Mouse (Mus musculus) urinary bladder, adult 2 months (tissue): ENCODE measurements around the gene Gtf3c5. TPM values are rescaled to one million over a fixed set of nuclear protein-coding genes. Genes with fewer than 3 reads are reported as not detected.

Source experiments
- DNase-seq: peaks from one replicate; pipeline ENCODE4 v3.0.0; 2022; ENCODE audit warnings: low spot score
- polyA plus RNA-seq: library from polyadenylated mRNA; depleted of rRNA; stranded (reverse); fragments of >200 nt; gene quantifications from 2 replicates; pipeline ENCODE4 v1.2.3, GENCODE M21; 2012; rRNA removed

Gene Gtf3c5
- polyA plus RNA-seq: 21.3 and 21.7 TPM in 2 replicates

DNA sequence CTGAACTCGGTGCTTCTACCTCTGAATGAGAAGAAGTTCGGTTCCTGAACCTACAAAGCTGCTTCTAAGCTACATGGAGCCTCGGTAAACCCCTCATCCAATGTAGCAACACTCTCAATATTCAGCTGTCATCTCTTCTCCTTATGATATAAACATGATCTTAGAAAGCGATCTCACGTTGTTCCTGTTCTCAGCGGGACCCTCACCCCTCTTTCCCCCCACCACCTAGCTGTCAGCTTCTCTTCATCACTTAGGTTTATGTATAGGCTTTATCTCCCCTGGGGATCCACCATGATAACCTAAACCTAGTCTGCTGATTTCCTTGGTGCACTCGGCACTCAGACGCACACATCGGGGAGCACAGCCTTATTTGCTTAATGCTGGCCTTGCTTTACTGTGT is at the start of gene Gtf3c5:
TSS of gene Gtf3c5 (minus strand) at position 101 of the 400 bp plus-strand sequence.
- no peak for DNase-seq

DNA sequence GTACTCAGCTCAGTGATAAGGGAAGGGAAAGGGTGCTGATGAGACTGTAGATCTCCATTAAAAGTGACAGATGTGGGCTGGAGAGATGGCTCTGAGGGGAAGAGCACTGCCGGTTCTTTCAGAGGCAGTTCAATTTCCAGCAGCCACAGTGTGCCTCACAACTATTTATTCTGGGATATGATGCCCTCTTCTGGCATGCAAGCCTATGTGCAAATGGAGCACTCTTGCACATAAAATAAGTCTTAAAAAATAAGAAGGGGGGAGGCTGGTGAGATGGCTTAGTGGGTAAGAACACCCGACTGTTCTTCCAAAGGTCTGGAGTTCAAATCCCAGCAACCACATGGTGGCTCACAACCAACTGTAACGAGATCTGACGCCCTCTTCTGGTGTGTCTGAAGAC is 49.6 kb upstream of the Gtf3c5 start:
- DNase-seq: no peak

DNA sequence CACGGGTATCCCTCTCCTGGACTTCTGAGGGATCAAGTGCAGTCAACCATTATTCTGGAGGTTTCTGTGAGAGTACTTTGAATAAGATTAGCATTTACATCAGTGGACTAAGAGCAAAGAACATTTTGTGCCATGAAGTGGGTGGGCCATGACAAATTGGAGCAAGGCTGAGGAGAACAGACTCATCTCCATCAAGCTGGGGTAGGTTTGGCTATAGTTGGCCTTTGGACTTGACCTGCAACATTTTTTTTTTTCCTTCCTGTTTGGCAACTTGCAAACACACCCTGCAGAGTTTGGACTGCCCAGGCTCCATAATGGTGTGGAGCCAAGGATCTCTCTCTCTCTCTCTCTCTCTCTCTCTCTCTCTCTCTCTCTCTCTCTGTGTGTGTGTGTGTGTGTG is 49.1 kb upstream of the Gtf3c5 start:
- no peak for DNase-seq

DNA sequence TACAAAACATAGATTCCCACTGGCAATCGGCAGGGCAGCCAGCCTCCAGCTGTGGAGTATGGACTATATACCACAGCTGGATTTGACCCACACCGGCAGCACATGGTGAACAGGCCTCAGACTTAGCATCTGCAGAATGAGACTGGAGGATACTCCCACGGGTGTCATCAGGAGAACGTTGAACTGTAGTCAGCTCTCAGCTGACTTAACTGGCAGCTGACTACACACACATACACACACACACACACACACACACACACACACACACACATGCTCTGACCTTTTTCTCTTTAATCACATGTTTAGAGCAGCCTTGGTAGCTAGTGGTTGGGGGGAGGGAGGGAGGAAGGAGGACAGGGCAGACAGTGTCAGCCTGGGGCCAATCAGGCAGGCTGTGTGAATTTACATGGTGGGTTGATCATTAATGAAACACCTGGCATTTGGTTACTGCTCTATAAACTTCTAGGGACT is 46.4 kb upstream of the Gtf3c5 start:
- DNase-seq: no peak

DNA sequence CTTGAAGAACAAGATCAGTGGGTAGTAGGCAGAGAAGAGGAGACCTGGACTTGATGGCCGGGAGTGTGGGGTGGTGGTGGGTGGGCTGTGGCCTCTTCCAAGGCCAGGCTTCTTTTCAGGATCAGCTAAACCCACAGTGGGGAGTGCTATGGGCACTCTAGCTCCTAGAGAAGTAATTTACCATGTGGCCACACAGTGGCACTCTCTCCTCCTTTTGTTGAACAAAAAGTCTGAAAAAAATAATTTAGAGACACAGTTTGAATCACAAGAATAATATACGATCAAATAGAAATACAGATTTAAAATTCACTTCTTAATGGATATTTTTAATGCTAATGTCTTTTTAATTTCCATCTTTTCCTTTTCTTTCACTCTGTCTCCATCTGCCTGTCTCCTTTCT is 44.5 kb upstream of the Gtf3c5 start:
- no peak for DNase-seq

DNA sequence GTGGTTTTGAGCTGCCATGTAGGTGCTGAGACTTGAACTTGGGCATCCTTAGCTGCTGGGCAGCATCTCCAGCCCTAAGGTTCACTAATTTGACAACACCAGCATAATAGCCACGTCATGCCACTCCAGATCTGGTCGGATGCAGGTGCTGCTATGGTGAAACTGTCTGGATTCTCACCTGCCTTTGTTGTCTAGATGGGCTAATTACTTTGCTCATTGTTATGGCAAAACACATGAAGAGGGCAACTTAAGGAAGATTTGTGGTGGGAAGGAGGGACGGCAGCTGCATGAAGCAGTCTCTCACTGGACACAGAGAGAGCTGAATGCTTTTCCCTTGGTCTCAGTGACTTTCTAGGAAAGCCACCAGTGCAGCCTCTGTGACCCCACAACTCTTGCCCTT is 42.5 kb upstream of the Gtf3c5 start:
- DNase-seq: no peak

DNA sequence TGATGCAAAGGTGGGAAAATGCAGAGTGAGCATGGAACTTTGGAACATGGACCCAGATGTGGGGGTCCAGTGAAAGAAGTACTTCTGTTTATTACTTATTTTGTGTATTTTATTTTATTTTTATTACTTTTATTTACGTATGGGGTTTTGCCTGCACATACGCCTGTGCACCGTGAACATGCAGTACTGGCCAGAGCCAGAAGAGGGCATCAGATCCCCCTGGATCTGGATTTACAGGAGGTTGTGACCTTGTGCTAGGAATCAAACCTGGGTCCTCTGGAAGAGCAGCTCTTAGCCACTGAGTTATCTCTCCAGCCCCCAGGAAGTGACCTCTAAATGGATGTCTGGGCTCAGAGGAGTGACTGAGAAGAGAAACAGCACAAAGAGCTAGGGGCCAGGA is 41.3 kb upstream of the Gtf3c5 start:
- no peak for DNase-seq

DNA sequence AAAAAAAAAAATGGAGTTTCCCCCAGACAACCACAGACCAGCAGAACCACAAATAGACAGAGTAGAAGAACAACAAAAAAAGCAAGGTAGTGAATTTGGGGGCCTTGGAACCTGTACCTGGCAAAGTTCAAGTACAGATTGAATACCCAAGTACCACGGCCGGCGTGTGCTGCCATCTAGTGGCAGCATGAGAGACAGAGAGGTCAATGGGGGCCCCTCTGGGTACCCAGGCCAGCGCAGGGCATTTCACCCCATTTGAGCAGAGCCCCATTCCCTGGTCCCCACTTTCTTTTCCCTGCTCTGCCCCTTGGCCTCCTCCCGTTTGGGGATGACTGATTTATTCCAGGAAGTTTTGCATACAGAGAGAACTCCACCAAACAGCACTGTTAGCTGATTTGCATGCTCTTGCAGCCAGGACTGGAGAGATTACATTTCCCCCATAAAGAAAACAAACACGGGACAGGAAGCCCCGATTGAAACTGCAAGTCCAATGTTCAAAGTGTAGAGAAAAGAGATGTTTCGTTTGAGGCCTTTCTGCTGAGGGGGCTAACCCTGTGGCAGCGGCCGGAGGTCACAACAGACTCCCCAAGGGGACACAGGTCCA is 39.1 kb upstream of the Gtf3c5 start:
- no peak for DNase-seq

DNA sequence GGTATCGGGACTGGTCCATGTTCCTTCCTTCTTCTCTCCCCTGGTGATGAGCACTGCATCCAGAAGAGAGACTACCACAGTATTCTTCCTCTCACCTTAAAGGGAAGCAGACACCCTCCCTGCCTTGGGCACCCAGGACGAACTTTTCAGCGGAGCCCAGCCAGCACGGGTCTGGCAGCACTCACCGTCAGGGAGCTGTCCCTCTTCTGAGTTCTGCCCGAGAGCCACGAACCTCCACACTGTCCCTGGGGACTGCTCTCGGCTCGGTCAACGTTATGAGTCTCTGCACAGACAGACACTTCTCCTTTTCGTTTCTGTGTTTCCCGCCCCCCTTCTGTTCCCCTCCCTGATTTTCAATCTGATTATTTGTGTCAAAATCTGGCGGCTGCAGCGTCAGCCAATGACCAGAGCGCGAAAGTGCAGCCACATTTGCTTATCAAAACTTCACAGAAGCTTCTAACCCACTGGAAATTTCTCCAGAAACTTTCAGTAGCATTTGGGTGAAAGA is 38.2 kb upstream of the Gtf3c5 start, which contains the start of gene Gfi1b:
TSS of gene Gfi1b (minus strand) at position 319 of the 508 bp plus-strand sequence.
- no peak for DNase-seq

DNA sequence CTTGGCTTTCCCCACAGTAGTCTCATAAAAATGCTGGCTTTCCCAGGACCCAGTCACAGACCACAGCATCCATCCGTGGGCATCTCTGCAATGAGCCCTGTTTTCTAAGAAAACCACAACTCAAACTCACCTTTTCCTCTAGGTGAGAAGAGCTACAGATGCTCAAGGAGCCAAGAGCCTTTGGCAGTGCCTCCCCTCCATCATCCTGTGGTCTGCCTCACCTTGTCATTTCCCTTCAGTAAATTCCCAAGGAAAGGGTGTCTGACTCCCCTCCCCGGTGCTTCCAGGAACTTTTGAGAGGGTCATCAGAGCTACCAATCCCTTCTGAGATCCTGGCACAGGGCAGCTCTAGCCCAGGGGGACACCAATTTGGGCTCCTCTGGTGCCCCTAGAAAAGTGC is 37.6 kb upstream of the Gtf3c5 start:
- DNase-seq: no peak

DNA sequence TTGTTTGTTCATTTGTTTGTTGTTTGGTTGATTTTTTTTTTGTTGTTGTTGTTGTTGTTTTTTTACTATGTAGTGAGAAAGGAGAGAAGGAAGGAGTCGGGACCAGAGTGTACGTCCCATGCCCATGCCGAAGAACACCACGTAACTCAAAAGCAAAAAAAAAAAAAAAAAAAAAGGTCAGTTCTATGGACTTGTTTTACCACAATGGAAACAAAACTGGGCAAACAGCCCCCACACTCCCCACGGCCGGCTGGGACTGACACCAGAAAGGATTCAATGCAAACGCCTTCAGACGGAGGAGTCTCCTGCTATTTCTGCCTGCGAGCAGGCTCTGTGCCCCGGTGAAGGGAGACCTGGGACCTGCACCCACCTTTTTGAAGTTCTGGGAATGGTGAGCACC is 37.0 kb upstream of the Gtf3c5 start:
- no peak for DNase-seq

DNA sequence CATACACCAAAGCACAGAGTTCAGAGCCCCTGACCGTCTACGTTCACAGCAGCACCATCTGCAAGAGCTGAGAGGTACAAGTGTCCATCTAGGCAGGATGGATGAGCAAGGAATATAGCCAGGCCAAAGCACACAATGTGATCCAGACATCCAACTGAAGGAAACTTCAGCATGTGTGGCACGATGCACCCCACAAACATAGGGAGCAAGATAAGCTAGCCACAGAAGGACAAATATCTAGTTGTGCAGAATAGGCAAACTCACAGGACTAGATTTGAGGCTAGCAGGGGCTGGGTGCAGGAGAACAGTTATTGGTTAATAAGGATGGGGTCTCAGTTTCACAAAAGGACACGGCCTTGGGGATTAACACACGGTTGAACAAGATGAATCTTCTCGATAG is 35.8 kb upstream of the Gtf3c5 start:
- no peak for DNase-seq

DNA sequence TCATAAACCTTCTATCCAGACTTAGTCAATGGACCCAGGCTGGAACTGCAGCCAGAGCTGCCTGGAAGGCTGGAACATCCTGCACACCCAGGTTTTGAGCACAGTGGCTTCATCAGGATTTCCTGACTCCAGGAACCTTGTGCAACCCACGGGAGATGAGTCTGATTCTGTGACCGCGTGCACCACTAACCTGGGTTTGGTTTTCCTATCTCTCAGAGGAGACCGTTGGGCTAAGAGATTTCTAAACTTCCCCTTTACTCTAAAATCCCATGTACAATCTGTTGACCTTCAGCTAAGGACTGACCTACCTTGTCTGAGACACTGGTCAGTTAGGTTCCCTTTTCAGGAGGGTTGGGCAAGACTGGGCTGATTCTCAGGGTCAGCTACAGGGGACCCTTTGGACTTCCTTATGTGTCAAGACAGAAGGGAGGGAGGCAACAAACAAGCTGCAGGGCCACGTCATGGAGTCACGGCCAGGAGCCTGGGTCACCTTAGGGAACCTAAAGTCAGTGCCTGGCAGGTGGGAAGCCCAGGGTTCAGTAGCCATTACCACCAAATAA is 35.3 kb upstream of the Gtf3c5 start:
- DNase-seq: no peak

DNA sequence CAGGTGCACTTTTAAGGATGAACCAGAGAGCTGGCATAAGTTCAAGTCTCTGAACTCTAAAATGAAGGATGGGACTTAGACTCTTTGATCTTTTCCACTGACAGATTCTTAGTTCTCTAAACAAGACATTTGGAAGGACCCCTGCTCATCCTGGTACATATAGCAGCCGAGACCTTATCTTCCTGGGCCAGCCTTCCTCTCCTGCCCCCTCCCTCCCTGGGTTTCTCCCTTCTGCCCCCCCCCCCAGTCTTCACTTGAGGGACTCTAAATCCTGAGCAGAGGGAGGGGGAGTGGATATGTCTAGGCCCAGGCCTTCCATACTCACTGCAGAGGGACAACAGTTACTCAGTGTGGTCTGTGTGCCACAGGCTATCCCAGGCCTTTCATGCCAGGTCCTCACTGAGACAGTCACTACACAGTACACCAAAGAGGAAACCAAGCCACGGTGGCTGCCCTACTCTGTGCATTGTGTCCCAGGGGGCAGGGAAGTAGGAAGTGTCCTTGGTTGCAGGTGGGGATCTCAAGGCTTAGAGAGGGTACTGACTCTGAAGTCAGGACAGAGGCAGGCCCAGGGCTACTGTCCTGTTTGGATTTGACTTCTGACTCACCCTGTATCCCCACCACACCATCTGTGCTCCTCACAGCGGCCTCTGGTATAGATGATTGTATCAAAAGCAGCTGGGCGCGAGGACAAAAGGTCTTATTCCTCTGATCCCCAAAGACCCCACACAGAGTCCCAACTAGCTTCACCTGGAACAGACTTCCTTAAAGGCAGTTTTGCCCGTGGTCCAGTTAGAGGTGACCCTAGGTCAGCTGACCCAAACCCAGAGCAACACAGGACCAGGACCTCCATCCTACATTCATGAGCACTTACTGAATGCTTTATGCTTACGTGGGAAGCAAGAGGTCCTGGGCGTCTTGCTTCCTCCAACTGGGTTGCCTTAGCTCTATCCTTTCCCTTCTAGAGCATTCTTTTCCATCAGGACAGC is 34.2 kb upstream of the Gtf3c5 start:
- DNase-seq: no peak

DNA sequence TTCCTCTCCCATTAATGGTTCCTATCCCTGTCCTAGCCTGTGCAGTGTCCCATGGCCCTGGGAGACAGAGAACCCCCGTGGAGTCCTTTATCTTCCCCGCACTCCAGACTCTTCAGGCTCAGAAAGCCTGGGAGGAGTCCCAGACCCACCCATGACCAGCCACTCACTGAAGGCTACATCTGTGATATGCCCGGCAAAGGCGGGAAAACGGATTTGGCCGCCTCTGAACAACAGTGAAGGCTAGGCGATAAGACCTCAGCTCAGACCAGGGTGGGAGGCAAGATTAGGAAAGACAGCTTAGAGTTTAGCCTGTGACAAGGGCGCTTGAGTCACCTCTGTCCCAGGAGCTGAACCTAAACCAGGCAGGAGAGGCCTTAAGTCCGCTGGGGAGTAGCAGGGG is 33.3 kb upstream of the Gtf3c5 start:
- no peak for DNase-seq

DNA sequence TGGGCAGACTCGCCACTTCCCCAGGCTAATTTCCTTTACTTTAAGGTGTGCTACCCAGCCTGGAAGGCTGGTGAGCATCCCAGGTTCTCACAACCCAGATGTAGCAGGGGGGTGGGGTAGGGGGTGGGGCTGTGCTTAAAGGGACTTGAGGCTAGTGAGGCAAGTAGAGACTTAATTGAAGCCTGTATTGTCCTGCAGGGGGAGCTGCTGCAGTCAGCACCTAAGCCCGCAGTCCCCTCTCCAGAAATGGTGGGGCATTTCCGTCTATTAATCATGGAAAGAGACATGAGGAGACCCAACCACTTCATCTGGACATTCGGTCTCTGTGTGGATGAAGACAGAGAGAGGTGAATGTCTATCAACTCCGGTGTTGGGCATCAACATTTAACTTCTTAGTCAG is 32.8 kb upstream of the Gtf3c5 start:
- DNase-seq: no peak

DNA sequence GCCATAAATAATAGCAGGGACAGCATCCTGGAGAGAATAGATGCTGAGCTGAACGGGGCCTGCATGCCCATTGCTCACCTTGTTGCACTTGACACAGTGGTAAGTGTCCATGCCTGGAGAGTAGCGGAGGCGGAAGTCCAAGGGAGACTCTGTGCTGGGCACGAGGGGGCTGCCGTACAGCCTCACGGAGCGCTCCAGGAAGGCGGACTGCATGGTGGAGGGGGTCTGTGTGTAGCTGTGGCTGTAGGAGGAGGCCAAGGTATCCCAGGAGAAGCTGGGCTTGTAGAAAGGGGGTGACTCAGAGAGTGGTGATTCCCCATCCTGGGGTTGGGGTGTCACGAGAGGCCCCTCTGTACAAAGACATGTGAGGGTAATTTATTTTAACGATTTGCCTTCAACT is 30.0 kb upstream of the Gtf3c5 start:
- no peak for DNase-seq

DNA sequence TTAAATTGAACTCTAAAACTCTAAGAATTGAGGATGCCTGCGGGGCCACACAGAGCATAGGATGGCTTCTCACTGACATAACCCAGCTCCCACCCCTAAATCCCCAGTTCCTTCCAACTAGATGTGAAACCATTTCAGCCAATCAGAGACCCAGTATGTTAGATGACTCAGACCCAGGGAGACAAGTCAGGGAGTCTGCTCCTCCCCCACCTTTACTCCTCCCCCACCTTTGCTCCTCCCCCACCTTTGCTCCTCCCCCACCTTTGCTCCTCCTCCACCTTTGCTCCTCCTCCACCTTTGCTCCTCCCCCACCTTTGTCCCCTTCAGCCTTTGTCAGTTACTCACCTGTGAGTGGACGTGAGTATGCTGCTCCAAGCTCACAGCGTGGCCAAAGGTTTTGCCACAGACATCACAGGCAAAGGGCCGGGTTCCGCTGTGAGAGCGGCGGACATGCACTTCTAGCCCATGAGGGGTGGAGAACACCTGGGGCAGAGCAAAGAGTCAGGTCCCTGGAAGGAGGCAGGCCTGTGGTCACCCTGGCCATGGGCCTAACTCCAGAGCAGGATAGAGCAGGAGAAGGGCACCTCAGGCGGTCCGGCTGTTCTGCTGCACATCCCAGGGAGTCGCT is 29.0 kb upstream of the Gtf3c5 start:
- DNase-seq: no peak

DNA sequence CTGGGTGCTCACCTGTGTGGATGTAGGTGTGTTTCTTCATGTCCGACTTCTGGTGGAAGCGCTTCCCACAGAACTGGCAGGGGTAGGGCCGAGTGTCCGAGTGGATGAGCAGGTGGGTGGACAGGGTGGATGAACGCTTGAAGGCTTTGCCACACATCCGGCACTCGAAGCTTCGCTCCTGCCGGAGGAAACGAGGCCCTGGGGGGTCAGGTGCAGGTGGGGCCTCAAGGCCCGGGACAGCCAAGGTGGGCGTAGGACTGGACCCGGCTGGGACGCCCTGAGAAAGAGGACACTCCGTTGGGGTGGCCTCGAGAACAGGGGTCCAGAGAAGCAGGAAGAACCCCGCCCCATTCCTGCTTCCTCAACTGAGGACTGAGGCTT is 27.8 kb upstream of the Gtf3c5 start:
- DNase-seq: no peak

DNA sequence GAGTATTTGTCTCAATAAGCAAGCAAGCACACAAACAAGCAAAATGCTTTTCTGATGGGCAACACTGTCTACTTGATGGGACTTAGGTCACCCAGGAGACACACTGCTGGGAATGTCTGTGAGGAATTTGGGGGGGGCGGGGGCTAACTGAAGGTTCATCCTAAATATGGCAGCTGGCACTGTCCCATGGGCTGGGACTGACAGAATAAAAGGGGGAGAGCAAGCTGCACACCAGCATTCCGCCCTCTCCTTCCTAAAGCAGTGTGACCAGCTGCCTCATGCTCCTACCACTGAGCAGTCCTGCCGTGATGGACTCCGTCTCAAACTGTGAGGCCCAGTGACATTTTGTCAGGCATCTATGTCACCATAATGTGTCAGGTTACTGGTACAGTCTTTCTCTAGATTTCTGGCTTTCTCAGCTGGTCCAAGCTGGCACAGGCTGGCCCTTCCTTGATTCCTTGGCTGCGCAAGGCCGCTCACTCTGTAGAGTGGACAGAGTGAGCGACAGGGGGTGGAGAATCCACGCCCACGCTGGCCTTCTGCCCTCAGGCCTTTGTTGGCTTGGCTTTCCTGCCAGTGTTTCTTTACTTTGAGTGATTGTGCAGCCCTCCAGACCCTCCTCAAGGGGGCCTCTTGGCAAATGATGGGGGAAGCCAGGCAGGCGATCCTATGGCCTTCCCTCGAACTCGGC is 27.3 kb upstream of the Gtf3c5 start:
- no peak for DNase-seq

DNA sequence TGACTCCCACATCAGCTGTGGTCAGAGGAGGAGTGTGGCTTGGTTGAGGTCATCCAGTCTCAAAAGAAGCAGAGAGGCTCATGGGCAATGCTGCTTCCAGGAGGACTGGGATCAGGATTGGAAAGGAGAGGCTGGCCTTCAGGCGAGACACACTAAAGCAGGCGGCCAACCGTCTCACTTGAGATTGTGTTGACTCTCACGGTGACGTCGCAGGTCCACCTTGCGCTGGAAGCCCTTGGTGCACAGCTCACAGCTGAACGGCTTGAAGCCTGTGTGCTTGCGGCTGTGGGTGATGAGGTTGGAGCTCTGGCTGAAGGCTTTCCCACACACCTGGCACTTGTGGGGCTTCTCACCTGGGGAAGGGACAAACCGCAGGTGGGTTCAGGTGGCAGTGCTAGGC is 26.3 kb upstream of the Gtf3c5 start:
- DNase-seq: no peak
